Mouse (Mus musculus): Measurements from ENCODE around the gene Mmab. TPM values are rescaled to one million over a fixed set of nuclear protein-coding genes. Genes with fewer than 3 reads are reported as not detected.

Gene Mmab
- polyA plus RNA-seq (2012; rRNA removed), result 17.0 and 17.4 TPM in 2 replicates

GRCm38 (mm10) chr5:114443566-114444367, at the start of gene Mmab, which contains the start of gene Mvk:
TSS of gene Mmab (minus strand) at chr5:114444060.
TSS of gene Mvk (plus strand) at chr5:114444269.
- DNase-seq (ENCODE audit: low spot score), result peak; percentile 98

- no peak for DNase-seq (ENCODE audit: low spot score)
Measured at GRCm38 (mm10) chr5:114490241-114490640, 46.4 kb upstream of the Mmab start.

GRCm38 (mm10) chr5:114489570-114489969, 45.7 kb upstream of the Mmab start:
- no peak for DNase-seq (ENCODE audit: low spot score)

GRCm38 (mm10) chr5:114485685-114486084, 41.8 kb upstream of the Mmab start:
- no peak for DNase-seq (ENCODE audit: low spot score)

- no peak for DNase-seq (ENCODE audit: low spot score)
Measured at GRCm38 (mm10) chr5:114482587-114483011, 38.7 kb upstream of the Mmab start.

GRCm38 (mm10) chr5:114478267-114478666, 34.4 kb upstream of the Mmab start:
- DNase-seq (ENCODE audit: low spot score), result no peak

GRCm38 (mm10) chr5:114474741-114475491, 31.1 kb upstream of the Mmab start:
- no peak for DNase-seq (ENCODE audit: low spot score)

GRCm38 (mm10) chr5:114470359-114470758, 26.5 kb upstream of the Mmab start:
- no peak for DNase-seq (ENCODE audit: low spot score)

GRCm38 (mm10) chr5:114468007-114468406, 24.1 kb upstream of the Mmab start:
- no peak for DNase-seq (ENCODE audit: low spot score)

- DNase-seq (ENCODE audit: low spot score), result no peak
Measured at GRCm38 (mm10) chr5:114467430-114467829, 23.6 kb upstream of the Mmab start.

- no peak for DNase-seq (ENCODE audit: low spot score)
Measured at GRCm38 (mm10) chr5:114467019-114467418, 23.2 kb upstream of the Mmab start.

GRCm38 (mm10) chr5:114465641-114466040, 21.8 kb upstream of the Mmab start:
- no peak for DNase-seq (ENCODE audit: low spot score)

- no peak for DNase-seq (ENCODE audit: low spot score)
Measured at GRCm38 (mm10) chr5:114464561-114464960, 20.7 kb upstream of the Mmab start.

- no peak for DNase-seq (ENCODE audit: low spot score)
Measured at GRCm38 (mm10) chr5:114462067-114463040, 18.5 kb upstream of the Mmab start.

GRCm38 (mm10) chr5:114461238-114461637, 17.4 kb upstream of the Mmab start:
- DNase-seq (ENCODE audit: low spot score), result peak; percentile 55

GRCm38 (mm10) chr5:114456995-114457605, 13.2 kb upstream of the Mmab start:
- DNase-seq (ENCODE audit: low spot score), result no peak

GRCm38 (mm10) chr5:114456287-114456686, 12.4 kb upstream of the Mmab start:
- no peak for DNase-seq (ENCODE audit: low spot score)

- DNase-seq (ENCODE audit: low spot score), result no peak
Measured at GRCm38 (mm10) chr5:114449011-114449410, 5.2 kb upstream of the Mmab start.

- DNase-seq (ENCODE audit: low spot score), result no peak
Measured at GRCm38 (mm10) chr5:114444368-114444692, 470 bp upstream of the Mmab start.

- DNase-seq (ENCODE audit: low spot score), result no peak
Measured at GRCm38 (mm10) chr5:114435588-114435987, 8.3 kb downstream of the Mmab start.

- no peak for DNase-seq (ENCODE audit: low spot score)
Measured at GRCm38 (mm10) chr5:114434359-114434758, 9.5 kb downstream of the Mmab start.

Measured in urinary bladder, adult 2 months (tissue).